Mouse (Mus musculus) kidney, embryonic 16.5 days (tissue): ENCODE data around the gene A3galt2. TPM values are rescaled to one million over a fixed set of nuclear protein-coding genes. Genes with fewer than 3 reads are reported as not detected.

ENCODE experiments used
- ATAC-seq: fragments of 200-750 bp; cut with Nextera tagmentation; 2 replicates; pipeline ENCODE4 v1.8.0; 2017; ENCODE audit warnings: moderate TSS enrichment; ENCODE audit not compliant: low FRiP score, low TSS enrichment
- H3K27ac ChIP-seq: fragments of 300-500 bp; sonication (generic); 2 replicates; pipeline ENCODE4 v1.5.1; 2014; ENCODE audit warnings: low read length
- H3K27me3 ChIP-seq: fragments of 300-500 bp; sonication (generic); 2 replicates; pipeline ENCODE4 v1.6.1; 2014; ENCODE audit warnings: low read length, control low read depth, mixed read lengths; ENCODE audit not compliant: insufficient read depth
- H3K36me3 ChIP-seq: fragments of 300-500 bp; sonication (generic); 2 replicates; pipeline ENCODE4 v1.6.1; 2014; ENCODE audit warnings: low read length, control low read depth, mixed read lengths; ENCODE audit not compliant: insufficient read depth
- H3K4me1 ChIP-seq: fragments of 300-500 bp; sonication (generic); 2 replicates; pipeline ENCODE4 v1.6.1; 2014; ENCODE audit warnings: low read length, control low read depth, mixed read lengths; ENCODE audit not compliant: insufficient read depth
- H3K4me2 ChIP-seq: fragments of 300-500 bp; sonication (generic); replicated peaks from 2 replicates; pipeline ENCODE4 v1.6.1; 2014; ENCODE audit warnings: low read depth, low read length
- H3K4me3 ChIP-seq: fragments of 300-500 bp; sonication (generic); 2 replicates; pipeline ENCODE4 v1.5.1; 2014; ENCODE audit warnings: mild to moderate bottlenecking, low read length
- H3K9ac ChIP-seq: fragments of 300-500 bp; sonication (generic); replicated peaks from 2 replicates; pipeline ENCODE4 v1.6.1; 2014; ENCODE audit warnings: low read length
- H3K9me3 ChIP-seq: fragments of 300-500 bp; sonication (generic); 2 replicates; pipeline ENCODE4 v1.6.1; 2016; ENCODE audit warnings: low read length, control low read depth
- WGBS: fragments of 180-500 bp; shearing (Covaris S2); extraction: QIAGEN DNeasy Blood & Tissue Kit; methylation state at CpG from one replicate; pipeline ENCODE4 v1.1.7; 2014; 5-methylcytosine and 5-hydroxymethylcytosine counted together
- polyA plus RNA-seq: library from polyadenylated mRNA; unstranded; fragments of >200 nt; fragmentation: Nextera tagmentation; extraction: Ambion mirVana; gene quantifications from 2 replicates; pipeline ENCODE4 v1.2.1, GENCODE M21; 2015

The A3galt2 gene
- 0.24 and 0.35 TPM in 2 replicates for polyA plus RNA-seq

DNA sequence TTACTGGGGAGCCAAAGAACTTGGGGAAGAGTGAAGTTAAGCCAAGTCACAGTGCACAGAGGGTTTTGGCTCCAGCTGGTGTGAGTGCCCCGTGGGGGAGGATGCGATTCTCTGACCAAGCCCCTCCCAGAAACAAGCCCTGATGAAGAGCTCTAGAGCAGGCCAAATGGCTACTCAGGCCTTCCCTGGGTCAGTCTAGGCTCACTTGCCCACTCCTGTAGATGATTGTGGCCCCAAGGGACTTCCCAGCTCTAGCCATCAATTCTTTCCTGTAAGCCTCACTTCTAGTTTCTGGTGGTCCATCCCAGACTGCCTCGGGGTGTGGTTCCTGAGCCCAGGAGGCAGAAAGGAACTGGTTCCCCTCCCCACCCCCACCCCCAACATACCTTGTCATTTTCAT, at the start of gene A3galt2:
TSS of gene A3galt2 (plus strand) at position 301 of the 400 bp plus-strand sequence.
- Histone ChIP-seq H3K4me1 (peaks cover 10% of the 10 kb centered on the region; the same call in 1 of the 2 replicates), H3K4me2 (no peak within 1 kb of the TSS), H3K4me3 (no peak within 1 kb of the TSS), H3K36me3 (peaks cover 35% of the 10 kb centered on the region), H3K27ac (no peak within 1 kb of the TSS), H3K27me3 (no peaks in the 10 kb centered on the region), H3K9me3 (no peaks in the 10 kb centered on the region), H3K9ac (no peak within 1 kb of the TSS)
- no peak for ATAC-seq
- WGBS, result 53% methylated on average over 3 of the region's 3 CpGs

DNA sequence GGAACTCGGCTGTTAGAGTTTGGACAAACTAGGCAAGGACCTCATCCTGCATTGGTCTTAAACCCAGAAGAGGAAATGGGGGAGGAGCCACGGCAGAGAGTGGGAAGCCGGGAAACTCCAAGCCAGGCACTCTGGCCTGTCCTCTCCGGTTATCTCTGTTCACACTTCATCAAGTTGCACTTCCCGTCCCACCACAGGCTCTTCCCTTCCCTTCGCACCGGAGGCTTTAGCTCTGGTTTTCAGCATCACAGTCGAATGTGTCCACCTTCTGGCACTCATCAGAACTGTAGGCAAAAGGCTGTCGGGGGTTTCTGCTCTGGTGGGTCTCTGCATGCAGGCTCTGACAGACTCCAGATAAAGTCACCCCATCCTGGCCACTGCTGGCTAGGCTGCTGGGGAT, 48.5 kb upstream of the A3galt2 start:
- H3K4me2 ChIP-seq, result no peak overlapping the region; the same call in 1 of the 2 replicates
- no peak overlapping the region for H3K9ac ChIP-seq
- no peak overlapping the region for H3K4me3 ChIP-seq
- H3K9me3 ChIP-seq, result no peaks in the 10 kb centered on the region
- no peaks in the 10 kb centered on the region for H3K27me3 ChIP-seq
- ATAC-seq, result peak; percentile 49; the same call in 1 of the 2 replicates
- peaks cover 16% of the 10 kb centered on the region for H3K4me1 ChIP-seq
- WGBS, result 7% methylated on average over 9 of the region's 9 CpGs
- no peak overlapping the region for H3K27ac ChIP-seq
- H3K36me3 ChIP-seq, result 0 out of 2 replicates have a peak, but pooled peaks cover 4% of the 10 kb centered on the region

DNA sequence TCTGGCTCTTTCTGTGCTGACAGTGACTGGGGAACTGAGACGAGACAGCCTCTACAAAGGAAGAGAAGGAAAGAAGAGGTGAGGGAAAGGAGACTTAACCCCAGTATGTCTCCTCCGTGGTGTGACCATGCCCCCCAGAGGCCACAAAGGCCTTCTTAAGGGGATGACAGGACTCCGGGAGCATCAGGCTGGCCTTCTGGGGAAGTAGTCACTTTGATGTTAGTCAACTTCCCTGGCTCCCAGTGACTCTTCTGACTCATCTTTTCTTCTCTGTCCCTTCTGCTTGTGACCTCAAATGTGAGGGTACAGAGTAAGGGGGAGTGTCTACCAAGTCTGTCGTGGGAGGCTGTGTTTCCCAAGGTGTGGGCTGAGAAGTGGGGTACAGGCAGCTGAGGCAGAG, 47.8 kb upstream of the A3galt2 start:
- H3K36me3 ChIP-seq, result 0 out of 2 replicates have a peak, but pooled peaks cover 4% of the 10 kb centered on the region
- H3K9ac ChIP-seq, result no peak overlapping the region
- no peak overlapping the region for H3K4me2 ChIP-seq
- 58% methylated on average over 4 of the region's 4 CpGs for WGBS
- no peak overlapping the region for H3K27ac ChIP-seq
- H3K4me1 ChIP-seq, result peaks cover 23% of the 10 kb centered on the region
- H3K27me3 ChIP-seq, result no peaks in the 10 kb centered on the region
- H3K4me3 ChIP-seq, result no peak overlapping the region
- H3K9me3 ChIP-seq, result no peaks in the 10 kb centered on the region
- ATAC-seq, result no peak

DNA sequence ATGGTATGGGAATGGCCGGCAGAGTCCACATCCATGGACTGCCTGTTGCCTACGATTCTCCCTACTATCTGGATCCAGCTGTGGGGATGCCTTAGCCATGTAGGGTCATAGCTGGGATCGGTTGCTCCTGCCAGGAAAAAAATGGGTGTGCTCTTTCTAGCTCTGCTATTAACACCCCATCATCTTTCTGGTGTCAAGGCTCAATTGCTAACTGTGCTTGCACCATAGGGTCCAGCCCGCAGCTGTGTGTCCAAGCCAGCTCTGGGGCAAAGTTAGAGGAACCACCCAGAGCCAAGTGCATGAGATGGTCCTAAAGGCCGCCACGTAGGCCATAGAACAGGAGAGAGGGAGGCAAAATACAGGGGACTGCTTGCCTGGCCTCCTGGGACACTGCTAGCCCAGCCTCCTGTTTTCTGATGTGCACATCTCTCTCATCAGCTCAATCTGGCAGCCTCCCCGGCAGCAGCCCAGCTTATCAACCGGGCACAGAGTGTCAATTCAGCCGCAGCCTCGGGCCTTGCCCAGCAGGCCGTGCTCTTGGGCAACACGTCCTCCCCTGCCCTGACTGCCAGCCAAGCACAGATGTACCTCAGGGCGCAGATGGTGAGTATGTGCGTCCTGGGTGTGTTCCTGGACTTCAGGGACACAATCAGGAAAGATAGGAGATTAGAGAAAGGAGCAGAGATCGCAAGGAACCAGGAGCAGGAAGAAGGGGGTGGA, 45.9 kb upstream of the A3galt2 start:
- peaks cover 26% of the 10 kb centered on the region for H3K4me1 ChIP-seq
- no peak overlapping the region for H3K9ac ChIP-seq
- no peaks in the 10 kb centered on the region for H3K27me3 ChIP-seq
- 0 out of 2 replicates have a peak, but pooled peaks cover 4% of the 10 kb centered on the region for H3K36me3 ChIP-seq
- ATAC-seq, result no peak
- H3K27ac ChIP-seq, result no peak overlapping the region
- no peak overlapping the region for H3K4me3 ChIP-seq
- H3K9me3 ChIP-seq, result no peaks in the 10 kb centered on the region
- no peak overlapping the region for H3K4me2 ChIP-seq
- WGBS, result 84% methylated on average over 15 of the region's 15 CpGs

DNA sequence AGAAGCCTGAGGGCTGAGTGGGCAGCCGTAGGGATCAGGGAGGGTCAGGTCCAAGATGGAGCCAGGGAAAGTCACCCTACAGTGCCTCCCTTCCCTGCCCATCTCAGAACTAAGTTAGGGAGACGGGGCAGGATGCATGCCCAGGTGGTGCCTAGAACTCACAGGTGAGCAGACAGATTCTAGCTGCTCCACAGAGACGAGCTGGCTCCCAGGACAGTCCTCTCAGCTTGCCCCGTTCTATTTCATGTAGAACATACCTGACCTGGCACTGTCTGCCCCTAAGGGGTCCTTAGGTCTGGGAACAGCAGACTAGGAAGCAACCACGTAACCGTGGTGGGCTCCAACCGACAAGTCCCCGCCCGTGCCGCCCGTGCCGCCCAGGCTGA, 45.4 kb upstream of the A3galt2 start:
- H3K4me3 ChIP-seq, result no peak overlapping the region
- no peak overlapping the region for H3K27ac ChIP-seq
- H3K36me3 ChIP-seq, result 0 out of 2 replicates have a peak, but pooled peaks cover 4% of the 10 kb centered on the region
- no peaks in the 10 kb centered on the region for H3K27me3 ChIP-seq
- no peak overlapping the region for H3K9ac ChIP-seq
- no peak for ATAC-seq
- no peak overlapping the region for H3K4me2 ChIP-seq
- WGBS, result 93% methylated on average over 12 of the region's 12 CpGs
- H3K9me3 ChIP-seq, result no peaks in the 10 kb centered on the region
- H3K4me1 ChIP-seq, result peaks cover 29% of the 10 kb centered on the region

DNA sequence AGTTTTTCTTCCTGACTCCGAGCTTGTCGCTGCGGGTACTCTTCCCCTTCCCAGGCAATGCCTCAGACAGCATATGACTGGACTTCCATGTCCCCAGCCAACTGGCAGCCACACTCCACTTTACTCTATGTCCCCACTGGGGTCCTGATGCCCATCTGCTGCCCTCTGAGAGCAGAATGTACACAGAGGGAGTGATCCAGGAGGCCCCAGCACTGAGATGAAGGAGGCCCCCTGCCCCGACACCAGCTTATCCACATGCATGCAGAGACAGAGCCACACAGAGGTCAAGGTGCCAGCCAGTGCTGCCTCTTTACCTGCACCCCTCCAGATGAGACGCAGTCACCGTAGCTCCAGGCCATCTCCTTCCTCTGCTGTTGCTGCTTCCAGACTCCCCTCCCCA, 44.9 kb upstream of the A3galt2 start:
- Histone ChIP-seq H3K36me3 (0 out of 2 replicates have a peak, but pooled peaks cover 4% of the 10 kb centered on the region), H3K9me3 (no peaks in the 10 kb centered on the region), H3K27me3 (no peaks in the 10 kb centered on the region), H3K4me3 (no peak overlapping the region), H3K9ac (no peak overlapping the region), H3K27ac (no peak overlapping the region), H3K4me2 (no peak overlapping the region), H3K4me1 (peaks cover 34% of the 10 kb centered on the region)
- WGBS, result 88% methylated on average over 6 of the region's 6 CpGs
- no peak for ATAC-seq

DNA sequence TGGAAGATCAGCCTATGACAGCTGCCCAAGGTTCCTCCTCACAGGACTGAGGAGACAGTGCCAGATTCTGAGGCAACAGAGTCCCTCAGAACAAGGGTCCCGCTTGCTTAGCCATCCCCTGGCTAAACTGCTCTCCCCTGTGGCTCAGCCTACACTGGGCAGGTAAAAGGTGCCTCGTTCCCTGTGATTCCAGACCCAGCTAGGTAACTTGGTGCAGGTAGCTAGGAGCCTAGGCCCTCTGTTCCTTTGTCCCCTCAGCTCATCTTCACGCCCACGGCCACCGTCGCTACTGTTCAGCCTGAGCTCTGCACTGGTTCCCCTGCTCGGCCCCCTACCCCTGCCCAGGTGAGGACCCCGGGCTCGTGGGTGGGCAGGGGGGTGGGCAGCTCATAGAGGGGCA, 44.4 kb upstream of the A3galt2 start:
- H3K4me3 ChIP-seq, result no peak overlapping the region
- 0 out of 2 replicates have a peak, but pooled peaks have one; percentile 1 for ATAC-seq
- H3K27me3 ChIP-seq, result no peaks in the 10 kb centered on the region
- H3K9ac ChIP-seq, result no peak overlapping the region; the same call in 1 of the 2 replicates
- 0 out of 2 replicates have a peak, but pooled peaks cover 4% of the 10 kb centered on the region for H3K36me3 ChIP-seq
- peaks cover 40% of the 10 kb centered on the region for H3K4me1 ChIP-seq
- no peaks in the 10 kb centered on the region for H3K9me3 ChIP-seq
- H3K4me2 ChIP-seq, result no peak overlapping the region
- H3K27ac ChIP-seq, result no peak overlapping the region
- 74% methylated on average over 9 of the region's 9 CpGs for WGBS

DNA sequence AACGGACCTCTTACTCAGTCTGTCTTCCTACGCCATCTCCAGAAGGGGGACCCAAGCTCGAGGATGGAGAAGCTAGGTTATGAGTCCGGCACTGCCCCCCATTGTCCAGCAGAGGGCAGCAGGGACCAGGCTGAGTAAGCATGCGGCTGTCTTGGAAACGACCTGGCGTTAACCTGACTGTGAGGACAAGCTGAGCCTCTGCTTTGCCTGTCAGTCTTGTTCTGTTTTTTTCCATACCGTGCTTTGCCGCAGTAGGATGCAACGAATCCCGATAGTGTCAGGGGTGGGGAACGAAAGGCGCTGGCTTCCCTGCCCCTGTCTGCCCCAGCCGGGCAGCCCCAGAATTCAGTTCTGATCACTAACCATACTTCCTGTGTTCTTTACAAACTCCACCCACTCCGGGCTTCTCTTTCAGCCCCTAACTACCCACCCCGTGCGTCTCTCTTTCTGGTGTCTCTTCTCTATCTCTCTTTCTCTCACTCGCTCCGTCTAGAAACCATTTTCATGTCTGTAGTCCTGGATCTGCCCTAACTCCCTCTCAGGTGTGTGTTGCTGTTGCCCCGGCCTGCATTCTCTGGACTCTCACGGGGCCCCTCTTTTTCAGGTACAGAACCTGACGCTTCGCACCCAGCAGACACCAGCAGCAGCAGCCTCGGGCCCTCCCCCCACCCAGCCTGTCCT, 43.6 kb upstream of the A3galt2 start:
- Histone ChIP-seq H3K27ac (peak overlapping the region; percentile 72), H3K4me3 (peak overlapping the region; percentile 45), H3K9me3 (no peaks in the 10 kb centered on the region), H3K36me3 (0 out of 2 replicates have a peak, but pooled peaks cover 4% of the 10 kb centered on the region), H3K4me1 (peaks cover 43% of the 10 kb centered on the region), H3K27me3 (no peaks in the 10 kb centered on the region), H3K4me2 (peak overlapping the region; percentile 66), H3K9ac (peak overlapping the region; percentile 65)
- WGBS, result 6% methylated on average over 24 of the region's 24 CpGs
- ATAC-seq, result peak; percentile 70

DNA sequence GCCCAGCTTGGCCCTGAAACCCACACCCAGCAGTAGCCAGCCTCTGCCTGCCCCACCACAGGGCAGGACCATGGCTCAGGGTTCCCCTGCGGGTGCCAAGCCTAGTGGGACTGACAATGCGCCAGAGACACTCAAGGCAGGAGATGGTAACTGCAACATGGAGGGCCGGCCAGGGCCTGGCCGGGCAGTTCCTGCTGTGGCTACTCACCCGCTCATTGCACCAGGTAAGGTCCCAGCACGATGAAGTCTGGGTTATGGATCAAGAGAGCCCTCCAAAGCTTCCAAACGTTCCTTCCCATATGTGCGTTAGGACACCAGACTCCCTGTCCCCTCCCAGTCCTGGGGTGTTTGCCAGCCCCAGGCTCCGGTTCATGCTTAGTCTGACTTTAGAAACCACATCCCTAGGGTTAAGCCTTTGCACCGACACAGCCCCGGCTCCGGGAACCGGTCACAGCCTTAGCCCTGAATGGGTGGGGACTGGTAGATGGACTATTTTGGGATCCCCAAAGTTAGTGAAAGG, 43.0 kb upstream of the A3galt2 start:
- Histone ChIP-seq H3K4me3 (peak overlapping the region; percentile 45), H3K9me3 (no peaks in the 10 kb centered on the region), H3K27me3 (no peaks in the 10 kb centered on the region), H3K36me3 (0 out of 2 replicates have a peak, but pooled peaks cover 4% of the 10 kb centered on the region), H3K4me2 (peak overlapping the region; percentile 66), H3K27ac (peak overlapping the region; percentile 72), H3K4me1 (peaks cover 41% of the 10 kb centered on the region), H3K9ac (peak overlapping the region; percentile 65)
- ATAC-seq, result peak; percentile 43; the same call in 1 of the 2 replicates
- WGBS, result 60% methylated on average over 13 of the region's 13 CpGs
